Mouse (Mus musculus) spleen, adult 18-20 months (tissue): ENCODE data around the gene Cdc42ep1.
"Not testable (repeated sequence)": the region's sequence is repeated elsewhere in the genome, so short reads cannot be mapped to it uniquely, and the experiment has no call there.

ENCODE experiments used
- DNase-seq, 2 experiments: peaks; one replicate each; pipeline ENCODE4 v3.0.0; 2022; ENCODE audit warnings: mixed read lengths in 2 of 2

Cdc42ep1 gene

DNA sequence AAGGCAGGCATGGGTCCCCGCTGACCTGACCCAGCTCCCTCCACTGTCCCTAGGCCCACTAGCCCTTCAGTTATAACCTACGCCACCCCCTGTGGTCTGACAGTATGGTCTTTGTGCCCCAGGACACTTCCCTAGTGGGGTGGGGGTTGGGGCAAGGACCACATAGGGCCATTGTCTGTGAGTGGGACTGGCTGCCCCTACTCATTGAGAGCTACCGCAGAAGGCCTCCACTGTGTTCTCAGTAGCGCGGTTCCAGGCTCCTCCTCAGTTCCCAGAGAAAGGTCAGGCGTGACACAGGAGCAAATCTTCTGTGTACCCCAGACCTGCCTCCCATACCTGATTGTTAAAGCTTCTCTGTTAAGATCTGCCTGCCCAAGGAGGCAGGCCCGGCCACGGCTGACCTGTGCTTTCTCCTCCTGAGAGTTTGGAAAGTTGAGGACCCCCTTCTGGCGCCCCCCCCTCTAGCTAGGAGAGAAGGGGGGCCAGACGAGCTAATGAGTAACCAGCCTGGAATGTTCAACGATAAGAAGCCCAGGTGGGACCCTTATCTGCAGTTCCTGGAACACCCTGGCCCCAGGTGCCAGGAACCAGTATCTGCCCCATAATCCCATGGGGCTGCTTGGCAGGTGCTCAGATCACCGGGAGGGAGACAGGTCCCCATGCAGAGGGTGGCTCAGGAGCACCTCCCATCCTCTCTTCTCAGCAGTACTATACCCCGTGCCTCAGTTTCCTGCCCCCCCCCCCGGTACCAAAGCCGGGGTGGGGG lies 7.8 kb downstream of the Cdc42ep1 start:
- DNase-seq = no peak

DNA sequence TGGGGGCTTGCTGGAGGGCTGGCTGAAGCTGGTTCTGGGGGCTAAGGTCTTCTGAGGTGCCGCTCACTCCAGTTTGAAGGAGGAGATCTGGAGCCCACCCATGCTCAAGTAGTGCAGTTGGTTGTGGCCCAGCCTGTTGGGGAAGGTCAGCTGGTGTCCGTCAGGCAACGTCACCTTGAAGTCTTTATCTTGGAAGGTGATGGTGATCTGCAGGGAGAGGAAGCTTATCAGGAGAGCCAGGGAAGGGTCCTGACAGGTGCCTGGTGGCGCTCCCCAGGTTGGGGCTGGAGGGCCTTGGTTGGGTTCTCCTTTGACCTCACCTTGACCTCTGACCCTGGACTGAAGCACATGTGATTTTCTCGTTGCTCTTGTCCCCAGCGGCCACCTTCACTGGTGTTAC lies 8.5 kb downstream of the Cdc42ep1 start:
- DNase-seq = no peak

DNA sequence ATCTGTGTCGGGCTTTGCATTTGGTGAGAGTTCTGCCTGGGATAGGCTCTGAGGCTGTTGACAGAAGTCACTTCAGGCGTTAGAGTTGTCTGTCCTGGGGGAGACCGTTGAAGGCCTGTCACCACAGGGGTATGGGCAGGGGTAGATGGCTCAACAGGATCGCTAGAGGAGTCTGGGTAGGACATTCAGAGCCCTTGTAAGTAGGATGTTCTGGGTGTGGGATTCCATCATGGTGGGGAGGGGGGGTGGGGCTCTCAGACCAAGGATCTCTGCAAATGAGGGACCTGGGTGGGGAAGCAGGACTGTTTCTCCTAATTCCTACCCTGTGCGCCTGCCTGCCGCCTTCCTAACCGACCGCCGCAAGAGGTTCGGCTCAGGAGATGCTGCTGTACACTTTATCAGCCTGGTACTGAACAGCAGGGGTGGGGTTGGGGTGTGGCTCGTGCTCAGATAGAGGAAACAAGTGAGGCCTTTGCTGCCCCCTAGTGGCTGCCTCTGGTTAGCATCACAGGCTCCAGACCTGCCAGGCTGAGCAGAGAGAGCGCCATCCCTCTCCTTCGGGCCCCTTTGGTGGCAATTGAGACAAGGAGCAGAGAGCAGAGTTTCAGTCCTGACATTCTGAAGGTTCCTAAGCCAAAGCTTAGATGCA lies 9.2 kb downstream of the Cdc42ep1 start:
- peak; percentile 70 to 89 for DNase-seq

DNA sequence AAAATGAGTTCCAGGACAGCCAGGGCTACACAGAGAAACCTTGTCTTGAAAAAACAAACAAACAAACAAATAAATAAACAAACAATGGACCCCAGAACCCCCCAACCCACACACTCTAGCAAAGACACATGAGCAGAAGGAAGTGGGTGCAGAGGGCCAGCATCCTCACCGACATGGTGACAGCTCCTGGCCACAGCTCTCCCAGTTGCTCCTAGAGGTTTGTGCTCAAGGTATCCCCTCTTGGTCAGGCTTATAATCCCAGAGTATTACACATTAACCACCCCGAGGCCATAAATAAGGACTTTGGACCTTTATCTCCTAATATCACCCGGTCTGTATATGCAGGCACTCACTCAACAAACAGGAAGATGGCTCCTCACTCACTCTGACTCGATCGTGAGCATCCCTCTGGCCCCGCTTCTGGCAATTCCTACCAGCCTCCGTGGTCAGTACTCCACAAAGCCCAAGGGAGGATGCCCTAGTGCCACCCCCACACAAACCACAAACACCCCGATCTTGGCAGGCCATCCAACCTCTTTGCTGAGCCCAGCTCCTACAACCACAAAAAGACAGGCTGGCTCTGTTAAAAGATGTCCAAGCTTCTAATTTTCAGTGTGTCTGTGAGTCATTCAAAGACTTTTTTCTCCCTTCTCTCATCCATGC lies 13.0 kb downstream of the Cdc42ep1 start, which contains the start of gene Lgals2:
TSS of gene Lgals2 (minus strand) at position 227 of the 663 bp plus-strand sequence.
- DNase-seq = no peak

DNA sequence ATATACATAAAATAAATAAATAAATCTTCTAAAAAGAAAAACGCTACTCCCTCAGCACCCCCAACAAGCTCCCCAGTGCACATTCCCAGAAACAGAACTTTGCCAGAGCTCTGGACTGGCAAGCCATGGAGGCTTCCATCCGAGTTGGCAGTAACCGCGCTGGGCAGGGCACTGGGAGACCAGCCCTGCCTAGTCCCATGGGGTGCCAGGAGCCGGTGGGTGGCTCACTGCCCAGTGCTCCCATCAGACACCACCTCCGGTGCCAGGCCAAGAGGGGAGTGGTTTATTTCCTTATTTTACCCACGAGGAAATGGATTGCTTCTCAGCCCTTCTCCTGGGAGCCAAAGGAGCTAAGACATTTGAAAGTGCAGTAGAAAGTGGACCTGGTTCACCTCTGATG lies 14.6 kb downstream of the Cdc42ep1 start:
- DNase-seq = no peak

DNA sequence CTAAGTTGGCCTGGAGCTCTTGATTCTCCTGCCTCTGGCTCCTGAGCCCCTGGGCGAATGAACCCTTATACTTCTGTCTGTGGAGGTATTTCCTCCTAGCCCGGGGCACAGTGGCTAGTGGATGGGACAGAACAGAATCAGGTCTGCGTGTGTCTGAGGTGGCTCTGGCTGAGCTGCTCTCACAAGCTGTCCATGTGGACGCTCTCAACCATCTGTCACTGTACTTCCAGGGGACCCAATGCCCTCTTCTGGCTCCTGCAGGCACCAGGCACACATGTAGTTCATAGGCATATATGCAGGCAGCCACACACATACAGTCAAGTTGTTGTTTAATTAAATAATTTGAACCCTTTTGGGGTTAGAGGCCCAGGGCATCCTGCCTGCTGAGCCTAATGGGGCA lies 16.9 kb downstream of the Cdc42ep1 start:
- DNase-seq = no peak

DNA sequence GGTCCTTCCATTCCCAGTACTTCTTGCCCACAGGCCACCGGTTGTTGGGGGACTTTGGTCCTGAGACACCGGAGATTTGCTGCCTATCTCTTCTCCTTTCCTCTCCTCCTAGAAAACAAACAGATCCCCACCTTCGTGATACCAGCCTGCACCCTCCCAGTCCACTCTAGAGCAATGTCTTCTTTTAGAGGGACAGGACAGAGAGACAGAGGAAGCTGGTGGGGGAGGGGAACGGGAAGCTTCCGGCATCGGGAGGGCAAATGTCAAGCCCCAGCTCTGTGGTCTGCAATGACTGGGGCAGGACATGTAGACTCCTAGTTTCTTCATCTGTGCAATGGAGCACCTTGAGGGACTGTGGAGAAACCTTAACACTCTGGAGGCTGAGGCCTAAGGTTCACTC lies 17.3 kb downstream of the Cdc42ep1 start:
- DNase-seq = no peak

DNA sequence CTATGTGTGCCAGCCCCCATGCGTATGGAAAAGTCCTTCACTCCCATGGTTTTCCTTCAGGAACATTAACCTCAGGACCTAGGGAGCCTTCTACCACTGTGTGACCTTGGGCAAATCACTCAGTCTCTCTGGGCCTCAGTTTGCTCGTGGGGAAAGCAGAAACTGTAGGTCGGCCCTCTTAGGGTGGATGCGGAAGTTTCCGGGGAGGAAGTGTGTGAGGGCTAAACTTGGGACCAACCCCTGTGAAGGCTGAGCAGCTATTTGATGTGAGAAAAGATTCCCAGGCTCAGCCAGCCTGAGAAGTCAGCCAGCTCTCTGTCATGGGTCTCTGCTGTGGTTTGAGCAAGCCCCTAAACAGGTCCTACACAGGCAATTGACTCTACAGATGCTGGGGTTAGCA lies 19.9 kb downstream of the Cdc42ep1 start:
- DNase-seq = no peak

DNA sequence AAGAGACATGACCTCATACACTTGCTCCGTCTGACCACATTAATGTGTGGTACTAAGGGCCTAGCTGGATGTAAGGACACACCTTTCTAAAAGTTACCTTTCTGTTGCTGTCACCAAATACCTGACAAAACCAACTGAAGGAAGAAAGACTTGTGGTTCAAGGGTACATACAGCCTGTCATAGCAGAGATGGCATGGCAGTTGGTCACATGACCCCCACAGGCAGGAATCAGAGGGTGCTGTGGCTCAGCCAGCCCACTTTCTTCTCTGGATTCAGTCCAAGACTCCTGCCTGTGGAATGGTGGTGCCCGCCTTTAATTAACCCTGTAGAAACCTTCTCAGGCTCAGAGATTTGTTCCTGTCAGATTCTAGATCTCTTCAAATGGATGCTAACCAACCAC lies 20.7 kb downstream of the Cdc42ep1 start:
- no peak for DNase-seq

DNA sequence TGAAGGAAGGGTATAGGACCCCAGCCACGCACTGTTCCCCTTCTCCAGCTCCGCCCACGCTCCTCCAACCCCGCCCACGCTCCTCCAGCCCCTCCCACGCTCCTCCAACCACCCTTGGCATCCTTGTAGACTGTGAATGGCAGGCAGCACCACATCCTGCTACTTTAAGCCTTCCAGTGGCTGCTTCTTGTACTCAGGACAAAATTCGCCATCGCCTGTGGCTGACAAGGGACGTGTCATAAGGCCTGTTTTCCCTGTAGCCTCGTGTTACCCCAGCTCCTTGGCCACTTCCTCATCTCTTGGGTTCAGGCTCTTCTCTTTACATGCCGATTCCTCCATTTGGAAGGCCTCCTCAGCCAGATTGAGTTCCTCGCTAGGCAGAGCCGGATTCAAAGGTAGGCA lies 21.4 kb downstream of the Cdc42ep1 start:
- DNase-seq = no peak

DNA sequence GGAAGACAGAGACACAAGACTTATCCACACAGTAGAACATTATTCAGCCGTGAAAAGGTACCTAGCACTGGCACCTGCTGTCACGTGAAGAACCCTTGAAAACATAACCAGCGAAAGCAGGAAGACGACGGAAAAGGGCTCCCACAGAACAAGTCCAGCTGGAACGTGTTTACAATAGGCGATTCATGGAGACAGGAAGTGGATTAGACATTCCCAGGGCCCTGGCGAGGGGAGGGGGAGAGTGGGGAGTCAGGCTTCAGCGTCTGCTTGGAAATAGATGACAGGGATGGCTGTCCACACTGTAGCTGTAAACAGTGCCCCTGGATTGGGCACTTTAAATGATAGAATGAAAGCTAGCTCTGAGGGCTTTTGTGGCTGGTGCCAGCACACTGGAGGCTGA lies 26.0 kb downstream of the Cdc42ep1 start:
- DNase-seq = no peak

DNA sequence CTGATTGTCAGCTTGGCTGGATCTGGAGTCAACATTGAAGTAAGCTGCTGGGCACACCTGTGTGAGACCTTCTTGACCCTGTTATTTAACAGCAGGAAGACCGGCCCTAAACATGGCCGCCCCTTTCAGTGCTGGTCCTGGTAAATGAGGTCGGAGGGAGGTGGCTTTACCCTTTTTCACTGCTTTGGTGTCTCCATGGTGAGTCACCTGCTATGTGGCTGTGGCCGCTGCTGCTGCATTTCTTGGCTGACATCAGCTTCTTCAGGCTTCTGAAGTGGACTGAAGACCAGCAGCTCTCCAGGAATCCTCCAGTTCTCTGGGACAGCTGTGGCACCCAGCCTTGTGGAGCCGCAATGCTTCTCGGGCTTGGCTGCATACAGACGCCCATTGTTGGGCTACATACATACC lies 26.4 kb downstream of the Cdc42ep1 start:
- no peak for DNase-seq

DNA sequence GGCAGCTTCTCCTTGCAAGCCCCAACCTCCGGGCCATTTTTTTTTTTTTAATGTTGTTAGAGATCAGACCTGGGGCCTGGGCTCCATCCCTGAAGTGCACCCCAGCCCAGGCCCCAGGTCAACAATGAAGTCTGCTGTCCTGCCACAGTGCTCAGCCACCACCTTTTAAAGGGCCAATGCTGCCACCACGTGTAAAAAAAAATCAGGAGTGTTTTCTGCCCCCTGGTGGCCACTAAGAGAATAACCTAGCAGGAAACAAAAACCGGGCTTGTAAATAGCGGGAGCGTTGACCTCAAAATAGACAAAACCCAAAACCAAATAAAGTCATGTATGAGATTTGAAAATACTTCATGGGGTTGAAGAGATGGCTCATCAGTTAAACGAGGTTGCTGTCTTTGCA lies 27.4 kb downstream of the Cdc42ep1 start:
- DNase-seq = peak in 1 of 2 experiments; percentile 43

DNA sequence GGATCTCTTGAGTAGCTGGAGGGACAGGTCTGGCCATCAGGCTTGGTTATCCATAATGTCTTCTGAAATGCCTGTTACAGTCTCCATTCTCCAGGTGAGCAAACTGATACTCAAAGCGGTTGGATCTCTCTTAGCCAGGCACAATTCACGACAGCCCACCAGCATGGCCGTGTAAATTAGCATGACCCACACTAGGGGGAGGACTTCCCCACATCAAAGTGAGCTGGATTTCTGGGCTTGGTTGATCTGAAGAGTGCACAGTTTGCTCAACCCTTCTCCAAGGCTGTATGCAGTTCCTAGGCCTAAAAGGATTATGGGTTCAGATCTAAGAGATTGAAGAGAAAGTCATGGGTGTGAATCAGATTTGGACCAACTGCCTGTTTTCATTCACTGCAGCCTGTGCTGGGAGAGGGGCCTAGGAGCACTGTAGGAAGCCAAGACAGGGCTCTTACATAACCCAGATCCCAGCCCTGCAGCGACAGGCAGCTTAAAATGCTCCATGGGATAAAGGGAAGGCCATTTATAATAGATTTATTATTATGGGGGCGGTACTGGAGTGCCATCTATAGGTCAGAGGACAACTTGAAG lies 29.7 kb downstream of the Cdc42ep1 start:
- no peak for DNase-seq

DNA sequence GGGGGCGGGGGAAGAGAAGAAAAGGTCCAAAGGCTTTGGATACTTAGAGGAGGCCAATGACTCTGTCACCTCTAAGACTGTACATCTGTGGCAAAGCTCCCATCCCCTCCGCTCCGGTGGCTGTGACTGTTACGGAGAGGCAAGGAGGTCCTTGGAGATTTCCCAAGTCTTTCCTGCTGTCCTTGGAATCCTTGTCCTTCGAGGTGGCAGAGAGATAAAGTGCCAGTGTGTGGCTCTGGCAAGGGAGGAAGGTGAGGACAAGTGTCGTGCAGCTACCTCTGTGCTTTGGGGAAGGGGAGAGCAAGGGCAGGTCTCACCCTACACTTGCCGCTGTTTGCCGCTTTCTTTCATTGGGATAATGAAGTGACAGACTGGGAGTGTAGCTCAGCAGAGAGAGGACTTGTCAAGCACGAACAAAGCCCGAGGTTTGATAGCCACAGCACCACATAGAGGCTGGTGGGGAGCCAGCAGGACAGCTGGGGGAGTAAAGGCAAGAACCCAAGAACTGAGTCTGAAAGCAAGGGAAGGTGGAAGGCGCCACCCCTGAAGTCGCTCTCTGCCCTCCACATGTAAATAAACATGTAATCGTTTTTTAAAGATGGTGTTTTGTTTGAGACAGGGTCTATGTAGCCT lies 31.5 kb downstream of the Cdc42ep1 start:
- no peak for DNase-seq

DNA sequence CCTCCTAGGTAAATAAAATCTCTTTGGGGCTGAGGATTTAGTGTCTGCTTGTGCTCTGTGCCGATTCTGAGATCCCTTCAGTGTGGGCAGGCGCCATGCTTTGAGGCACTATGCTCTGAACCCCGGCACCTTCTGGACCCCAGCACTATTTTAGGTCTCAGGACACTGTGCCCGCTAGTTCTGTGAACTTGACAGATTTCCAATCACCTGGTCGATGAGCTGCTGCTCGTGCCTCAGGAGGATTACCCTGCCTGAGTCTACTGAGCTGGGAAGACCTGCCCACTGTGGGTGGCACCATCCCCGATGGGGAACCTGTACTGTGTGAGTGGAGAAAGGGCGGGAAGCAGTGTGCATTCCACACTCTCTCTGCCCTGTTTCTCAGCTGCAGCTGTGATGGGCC lies 32.6 kb downstream of the Cdc42ep1 start:
- DNase-seq = no peak

DNA sequence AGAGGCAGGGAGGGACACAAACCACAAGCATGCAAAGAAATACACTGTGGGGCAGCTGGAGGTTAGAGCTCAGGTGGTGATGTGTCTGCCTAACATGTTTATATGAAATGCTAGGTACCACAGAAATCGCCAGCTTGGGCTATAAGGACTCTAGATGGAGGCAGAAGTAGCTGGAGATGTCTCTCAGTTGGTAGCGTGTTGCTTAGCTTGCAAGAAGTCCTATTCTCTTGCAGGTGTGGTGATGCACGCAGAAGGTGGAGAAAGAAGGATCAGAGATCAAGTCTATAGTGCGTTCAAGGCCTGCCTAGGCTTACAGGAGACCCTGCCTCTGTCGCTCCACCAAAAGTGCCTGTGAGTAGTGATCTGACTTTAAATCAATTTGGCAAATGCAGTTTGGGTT lies 33.1 kb downstream of the Cdc42ep1 start:
- DNase-seq = no peak

DNA sequence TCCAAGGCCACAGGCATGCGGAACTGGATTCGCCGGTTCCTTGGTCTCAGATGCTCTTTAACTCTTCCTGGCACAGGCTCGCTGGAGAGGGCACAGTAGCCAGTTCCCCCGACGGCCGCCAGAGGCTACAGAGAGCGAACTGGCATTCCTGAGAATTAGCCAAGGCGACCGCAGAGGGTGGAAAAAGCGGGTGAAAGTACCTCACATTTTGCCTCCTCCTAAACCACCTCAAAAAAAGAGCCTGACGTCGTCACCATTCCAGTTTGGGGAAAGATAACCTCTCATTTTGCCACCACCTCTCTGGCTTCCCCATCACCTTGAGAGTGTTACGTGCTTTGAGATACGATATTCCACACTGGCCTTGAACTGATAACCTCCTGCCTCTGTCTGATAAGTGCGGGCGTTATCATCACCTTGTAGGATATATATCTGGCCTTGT lies 33.9 kb downstream of the Cdc42ep1 start:
- DNase-seq = peak in 1 of 2 experiments; percentile 63

DNA sequence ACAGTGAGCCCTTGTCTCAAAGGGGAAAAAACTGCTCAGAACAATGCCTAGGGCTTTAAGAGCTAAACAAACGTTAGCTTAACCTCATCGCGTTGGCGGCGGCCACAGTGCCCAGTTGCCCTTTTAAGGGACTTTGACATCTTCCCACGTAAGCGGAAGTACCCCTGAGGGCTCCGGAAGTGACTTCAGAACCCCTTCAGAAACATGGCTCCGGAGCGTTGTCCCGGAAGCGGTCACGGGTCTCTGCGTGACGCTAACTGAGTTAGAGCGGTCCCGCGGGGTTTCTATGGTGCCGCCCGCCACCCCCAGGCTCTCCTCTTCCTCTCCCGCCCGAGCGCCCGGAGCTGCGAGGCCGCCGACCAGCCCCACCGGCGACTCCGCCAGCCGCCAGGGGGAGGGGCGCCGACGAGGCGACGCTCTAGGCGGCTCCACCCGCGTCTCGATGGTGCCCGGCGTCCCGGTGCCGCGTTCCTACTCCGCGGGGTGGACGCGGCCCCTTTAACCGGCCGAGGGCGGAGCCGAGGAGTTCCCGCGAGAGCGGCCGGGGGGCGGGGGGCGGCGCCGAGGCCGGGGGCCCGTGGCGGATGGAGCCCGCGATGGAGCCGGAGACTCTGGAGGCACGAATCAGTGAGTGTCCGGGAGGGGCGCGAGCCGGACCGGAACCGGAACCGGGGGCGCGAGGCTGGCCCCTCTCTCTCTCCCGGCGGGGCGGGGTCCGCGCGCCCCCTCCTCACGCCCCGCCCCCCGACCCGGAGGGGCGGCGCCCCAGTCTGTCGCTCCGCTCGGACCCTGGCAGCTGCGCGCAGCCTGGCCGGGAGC lies 34.8 kb downstream of the Cdc42ep1 start, which contains the start of gene Gga1:
TSS of gene Gga1 (plus strand) at position 200 of the 819 bp plus-strand sequence.
- peak; percentile 83 to 86 for DNase-seq

DNA sequence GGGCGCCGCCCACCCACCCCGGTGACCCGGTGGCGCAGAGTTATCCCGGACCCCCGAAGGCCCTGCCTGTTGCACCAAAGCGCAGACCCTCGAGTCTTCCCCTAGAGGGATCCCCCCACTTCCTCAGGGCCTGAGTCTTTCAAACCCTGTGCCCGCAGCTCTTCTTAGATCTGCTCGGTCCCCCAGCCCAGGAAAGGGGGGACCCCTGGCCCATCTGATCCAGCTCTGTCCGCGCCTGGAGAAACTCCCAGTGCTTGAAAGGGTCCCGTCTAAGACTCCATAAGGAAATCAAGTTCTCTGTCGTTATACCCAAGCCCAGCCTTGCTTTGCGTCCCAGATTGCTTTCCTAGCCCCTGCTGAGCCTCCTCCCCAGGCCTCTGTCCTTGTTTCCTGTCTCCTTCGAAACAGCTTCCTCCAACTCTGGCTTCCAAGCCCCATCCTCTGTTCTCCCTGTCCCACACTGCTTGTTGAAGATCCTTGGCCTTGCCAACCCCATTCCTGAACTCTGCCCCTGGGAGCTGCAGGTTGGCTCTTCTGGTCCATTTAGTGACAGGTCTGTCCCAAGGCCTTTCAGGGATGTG lies 35.5 kb downstream of the Cdc42ep1 start:
- no peak for DNase-seq

DNA sequence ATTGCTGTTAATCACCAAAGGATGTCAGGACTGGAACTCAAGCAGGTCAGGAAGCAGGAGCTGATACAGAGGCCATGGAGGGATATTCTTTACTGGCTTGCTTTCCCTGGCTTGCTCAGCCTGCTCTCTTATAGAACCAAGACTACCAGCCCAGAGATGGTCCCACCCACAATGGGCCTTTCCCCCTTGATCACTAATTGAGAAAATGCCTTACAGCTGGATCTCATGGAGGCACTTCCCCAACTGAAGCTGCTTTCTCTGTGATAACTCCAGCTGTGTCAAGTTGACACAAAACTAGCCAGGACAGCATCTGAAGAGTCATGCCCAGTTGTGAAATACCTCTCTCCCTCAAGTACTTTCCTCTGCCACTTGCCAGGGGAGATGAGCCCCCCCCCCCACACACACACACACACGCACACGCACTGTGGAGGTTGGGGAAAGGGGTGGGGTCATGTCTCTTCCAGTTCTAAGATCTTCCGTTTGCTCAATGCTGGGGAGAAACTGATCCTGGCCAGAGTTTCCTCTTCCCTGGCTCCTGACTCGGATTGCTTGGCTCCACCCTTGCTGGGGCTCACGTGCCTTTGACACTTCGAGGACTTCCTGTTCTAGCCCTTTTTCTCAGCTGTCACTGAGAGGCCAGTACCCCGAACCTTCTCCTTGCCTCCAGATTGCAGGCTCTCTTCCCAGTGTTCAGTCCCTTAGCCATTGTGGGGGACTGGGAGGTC lies 36.5 kb downstream of the Cdc42ep1 start:
- DNase-seq = not testable (repeated sequence)
